Mouse (Mus musculus): Measurements from ENCODE around the gene Olfr519. TPM values are rescaled to one million over a fixed set of nuclear protein-coding genes. Genes with fewer than 3 reads are reported as not detected.

The Olfr519 gene
- polyA plus RNA-seq, 1 experiment from 2014 or later, result not detected

GRCm38 (mm10) chr7:108884906-108885305, 9.3 kb downstream of the Olfr519 start, which contains the start of gene Olfr518:
Gene Olfr518, minus strand, starts transcription at chr7:108885006.
- WGBS, result 78% methylated on average over 4 of the region's 4 CpGs
- no peaks in the 10 kb centered on the region for H3K9me3 ChIP-seq
- no peak for ATAC-seq (replicated peaks)
- no peak within 1 kb of the TSS for H3K4me2 ChIP-seq (replicated peaks)
- no peaks in the 10 kb centered on the region for H3K27me3 ChIP-seq
- no peak within 1 kb of the TSS for H3K9ac ChIP-seq (replicated peaks)
- no peak within 1 kb of the TSS for H3K27ac ChIP-seq (replicated peaks)
- H3K4me3 ChIP-seq, result no peak within 1 kb of the TSS
- H3K36me3 ChIP-seq, result no peaks in the 10 kb centered on the region
- H3K4me1 ChIP-seq, result no peaks in the 10 kb centered on the region

- Histone ChIP-seq H3K27ac (replicated peaks) (no peak within 1 kb of the TSS), H3K27me3 (no peaks in the 10 kb centered on the region), H3K9ac (replicated peaks) (no peak within 1 kb of the TSS), H3K36me3 (no peaks in the 10 kb centered on the region), H3K4me1 (no peaks in the 10 kb centered on the region), H3K9me3 (no peaks in the 10 kb centered on the region), H3K4me3 (no peak within 1 kb of the TSS), H3K4me2 (replicated peaks) (no peak within 1 kb of the TSS)
- WGBS, result 65% methylated on average over 2 of the region's 2 CpGs
- ATAC-seq (replicated peaks), result no peak
These were observed 21.9 kb downstream of the Olfr519 start, which contains the start of gene Olfr517 for GRCm38 (mm10) chr7:108872279-108872678. Gene Olfr517, minus strand, starts transcription at chr7:108872379.

- H3K9ac ChIP-seq (replicated peaks), result no peak within 1 kb of the TSS
- H3K9me3 ChIP-seq, result no peaks in the 10 kb centered on the region
- ATAC-seq (replicated peaks), result no peak
- WGBS, result 94% methylated on average over 2 of the region's 2 CpGs
- H3K4me2 ChIP-seq (replicated peaks), result no peak within 1 kb of the TSS
- H3K4me1 ChIP-seq, result no peaks in the 10 kb centered on the region
- no peaks in the 10 kb centered on the region for H3K36me3 ChIP-seq
- no peak within 1 kb of the TSS for H3K27ac ChIP-seq (replicated peaks)
- no peak within 1 kb of the TSS for H3K4me3 ChIP-seq
- H3K27me3 ChIP-seq, result no peaks in the 10 kb centered on the region
These were observed 43.8 kb downstream of the Olfr519 start, which contains the start of gene Olfr516 for GRCm38 (mm10) chr7:108850429-108850828. Gene Olfr516, minus strand, starts transcription at chr7:108850529.

Other genes with a start within 250 kb of the Olfr519 start
- not detected in 2 replicates for gene Olfr509, start 242.5 kb downstream of the Olfr519 start, polyA plus RNA-seq (2015; fragmentation: Nextera tagmentation; extraction: Ambion mirVana)
- gene Olfr510, start 228.0 kb downstream of the Olfr519 start, polyA plus RNA-seq (2015; fragmentation: Nextera tagmentation; extraction: Ambion mirVana), result not detected in 2 replicates
- gene Olfr512, start 181.1 kb downstream of the Olfr519 start, polyA plus RNA-seq (2015; fragmentation: Nextera tagmentation; extraction: Ambion mirVana), result not detected in 2 replicates
- gene Olfr513, start 143.4 kb downstream of the Olfr519 start, polyA plus RNA-seq (2015; fragmentation: Nextera tagmentation; extraction: Ambion mirVana), result not detected in 2 replicates
- not detected in 2 replicates for gene Olfr514, start 68.4 kb downstream of the Olfr519 start, polyA plus RNA-seq (2015; fragmentation: Nextera tagmentation; extraction: Ambion mirVana)
- gene Olfr516, start 43.9 kb downstream of the Olfr519 start, polyA plus RNA-seq (2015; fragmentation: Nextera tagmentation; extraction: Ambion mirVana), result not detected in 2 replicates
- gene Olfr517, start 22.0 kb downstream of the Olfr519 start, polyA plus RNA-seq (2015; fragmentation: Nextera tagmentation; extraction: Ambion mirVana), result not detected in 2 replicates
- not detected in 2 replicates for gene Olfr518, start 9.4 kb downstream of the Olfr519 start, polyA plus RNA-seq (2015; fragmentation: Nextera tagmentation; extraction: Ambion mirVana)
- gene Nlrp10, start 35.8 kb upstream of the Olfr519 start, polyA plus RNA-seq (2015; fragmentation: Nextera tagmentation; extraction: Ambion mirVana), result 0.04 TPM in 1 of 2 replicates, not detected in the other
- 85.2 and 86.8 TPM in 2 replicates for gene Eif3f, start 40.0 kb upstream of the Olfr519 start, polyA plus RNA-seq (2015; fragmentation: Nextera tagmentation; extraction: Ambion mirVana)
- 42.2 and 49.3 TPM in 2 replicates for gene Tub, start 55.9 kb upstream of the Olfr519 start, polyA plus RNA-seq (2015; fragmentation: Nextera tagmentation; extraction: Ambion mirVana)
- gene Ric3, start 188.9 kb upstream of the Olfr519 start, polyA plus RNA-seq (2015; fragmentation: Nextera tagmentation; extraction: Ambion mirVana), result 28.2 and 30.4 TPM in 2 replicates